Comparison of ENCODE assay signal across 9 mouse cellular contexts in the genomic region with DNA sequence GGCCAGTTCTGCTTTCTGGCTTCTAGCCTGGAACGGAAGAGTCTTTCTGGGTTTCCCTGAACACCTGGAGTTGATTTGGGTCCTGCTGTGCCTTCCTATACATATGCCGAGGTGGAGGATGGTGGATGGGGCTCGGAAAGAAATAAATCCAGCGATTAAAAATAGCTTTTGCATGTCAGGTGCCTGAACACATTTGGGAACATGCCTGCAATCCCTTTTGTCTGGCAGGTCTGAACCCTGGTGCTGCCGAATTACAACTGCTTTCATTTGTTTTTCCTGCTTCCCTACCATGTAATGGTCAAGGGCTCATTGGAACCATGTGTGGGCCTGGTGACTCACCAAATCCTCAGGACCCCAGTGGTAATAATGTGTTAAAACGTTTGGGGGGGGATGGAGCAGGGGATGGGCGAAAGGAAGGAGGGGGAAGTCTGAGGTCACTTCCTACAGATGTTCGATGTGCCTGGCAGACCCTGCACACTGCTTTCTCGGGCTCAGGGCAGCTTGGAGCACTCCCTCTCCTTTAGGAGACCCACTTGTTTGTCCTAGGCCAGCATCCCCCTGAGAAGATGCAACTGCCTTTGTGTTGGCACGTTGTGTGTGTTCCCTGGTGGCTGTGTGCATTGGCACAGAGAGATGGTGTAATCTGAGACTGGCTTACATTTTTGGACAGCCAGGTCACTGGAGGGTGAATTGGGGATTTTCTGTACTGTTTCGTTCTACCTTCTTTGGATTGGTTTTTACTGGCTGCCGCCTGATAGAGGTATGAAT.
DNase-seq lines count a peak whose midpoint lies in the region; ATAC-seq and TF ChIP-seq lines count a peak whose summit lies in the region.
"Had no signal": no experiment of that assay in that cellular context is flagged by ENCODE, and none has a peak within 500 bp of the region (broad histone marks: within the 10 kb centered on the region; RNA-seq: fewer than 3 reads in every experiment).

No protein-coding gene starts in this region.

- WGBS in hindbrain, embryonic 12.5 days: 44% methylated on average over 12 of the region's 12 CpGs
- WGBS in hindbrain, embryonic 14.5 days: 52% methylated on average over 12 of the region's 12 CpGs
- 36% methylated on average over 12 of the region's 12 CpGs for WGBS in heart, postnatal 0 days

- peaks cover 38% of the 10 kb centered on the region for H3K4me1 ChIP-seq in hindbrain, embryonic 12.5 days
- peaks cover 5% of the 10 kb centered on the region; the same call in 1 of the 2 replicates for H3K4me1 ChIP-seq in hindbrain, embryonic 14.5 days (replicated peaks; ENCODE audit: control insufficient read depth, insufficient read depth, low read length)
- H3K4me1 ChIP-seq in heart, postnatal 0 days (ENCODE audit: control insufficient read depth, insufficient read depth): peaks cover 43% of the 10 kb centered on the region

- no peak overlapping the region for H3K9ac ChIP-seq in hindbrain, embryonic 12.5 days
- H3K9ac ChIP-seq in hindbrain, embryonic 14.5 days: no peak overlapping the region
- H3K9ac ChIP-seq in heart, postnatal 0 days (replicated peaks; ENCODE audit: low read depth, low read length): no peak overlapping the region

- no peak overlapping the region for H3K4me2 ChIP-seq in hindbrain, embryonic 12.5 days (replicated peaks)
- H3K4me2 ChIP-seq in hindbrain, embryonic 14.5 days (replicated peaks): no peak overlapping the region
- peak overlapping the region; percentile 19; the same call in 1 of the 2 replicates for H3K4me2 ChIP-seq in heart, postnatal 0 days (ENCODE audit: low read depth, low read length)

- DNase-seq in hindbrain, embryonic 14.5 days (ENCODE audit: low spot score): no peak
- DNase-seq in 3134 (ENCODE audit: extremely low read depth, insufficient read length, low spot score) (peak; percentile 49), adipocyte (ENCODE audit: low spot score) (peak; percentile 52)
- DNase-seq in heart, postnatal 0 days (ENCODE audit: low spot score): no peak
- DNase-seq in frontal cortex, postnatal 25 days (ENCODE audit: low spot score in 2 of 2): no peak
- DNase-seq in adrenal gland, postnatal 10 days: no peak
- no peak for DNase-seq in layer of hippocampus, adult 11-12 months (ENCODE audit: low spot score)
- DNase-seq: layer of hippocampus, adult 9-11 months had no signal

- H3K4me3 ChIP-seq in hindbrain, embryonic 12.5 days: no peak overlapping the region
- H3K4me3 ChIP-seq in hindbrain, embryonic 14.5 days (replicated peaks; ENCODE audit: low read length): no peak overlapping the region
- H3K4me3 ChIP-seq in heart, postnatal 0 days (ENCODE audit: low read depth, low read length): no peak overlapping the region

- TF ChIP-seq EP300 in heart, postnatal 0 days (IDR thresholded peaks at IDR 0.05; ENCODE audit: low read depth): no peak

- 0 out of 2 replicates have a peak overlapping the region, but pooled peaks have one; percentile 2 for H3K27ac ChIP-seq in hindbrain, embryonic 12.5 days
- no peak overlapping the region for H3K27ac ChIP-seq in hindbrain, embryonic 14.5 days
- H3K27ac ChIP-seq in heart, postnatal 0 days (ENCODE audit: low read depth): peak overlapping the region; percentile 26

- no peak; the same call in 1 of the 2 replicates for TF ChIP-seq CTCF in heart, postnatal 0 days (IDR thresholded peaks at IDR 0.05; ENCODE audit: low read depth)

- ATAC-seq in hindbrain, embryonic 12.5 days (ENCODE audit: low FRiP score): no peak
- ATAC-seq in hindbrain, embryonic 14.5 days (ENCODE audit: low FRiP score): no peak
- peak; percentile 21; the same call in 1 of the 2 replicates for ATAC-seq in heart, postnatal 0 days (ENCODE audit: insufficient read depth, low read depth)

- H3K36me3 ChIP-seq in hindbrain, embryonic 12.5 days: no peaks in the 10 kb centered on the region
- H3K36me3 ChIP-seq in hindbrain, embryonic 14.5 days (replicated peaks; ENCODE audit: control insufficient read depth, insufficient read depth): no peaks in the 10 kb centered on the region
- peaks cover 3% of the 10 kb centered on the region; the same call in 1 of the 2 replicates for H3K36me3 ChIP-seq in heart, postnatal 0 days (replicated peaks; ENCODE audit: control insufficient read depth, insufficient read depth, low read length)

- peaks cover 15% of the 10 kb centered on the region for H3K27me3 ChIP-seq in hindbrain, embryonic 12.5 days
- H3K27me3 ChIP-seq in hindbrain, embryonic 14.5 days (ENCODE audit: control insufficient read depth, insufficient read depth, low read length): peaks cover 3% of the 10 kb centered on the region; the same call in 1 of the 2 replicates
- H3K27me3 ChIP-seq in heart, postnatal 0 days (ENCODE audit: control insufficient read depth, insufficient read depth, low read length): no peaks in the 10 kb centered on the region

- H3K9me3 ChIP-seq in hindbrain, embryonic 12.5 days (replicated peaks): no peaks in the 10 kb centered on the region
- H3K9me3 ChIP-seq in hindbrain, embryonic 14.5 days (ENCODE audit: control insufficient read depth, low read length): no peaks in the 10 kb centered on the region
- no peaks in the 10 kb centered on the region for H3K9me3 ChIP-seq in heart, postnatal 0 days (replicated peaks; ENCODE audit: control insufficient read depth, low read length)

Comparison
In these comparisons a context has a peak if more than half of its experiments do, and no peak if none do; other contexts are left out.
1. DNase-seq: peak in 3134 (single experiment) and adipocyte (single experiment); none in hindbrain, embryonic 14.5 days (single experiment), heart, postnatal 0 days (single experiment), frontal cortex, postnatal 25 days (0 of 2), adrenal gland, postnatal 10 days (single experiment) and layer of hippocampus, adult 11-12 months (single experiment).